Mouse (Mus musculus) gastrocnemius, postnatal 14 days (tissue): ENCODE data around the gene Gzmc. TPM values are rescaled to one million over a fixed set of nuclear protein-coding genes. Genes with fewer than 3 reads are reported as not detected.
"Not testable (repeated sequence)": the region's sequence is repeated elsewhere in the genome, so short reads cannot be mapped to it uniquely, and the experiment has no call there.

Experiments
- DNase-seq: peaks from one replicate; pipeline ENCODE4 v3.0.0; 2021; ENCODE audit warnings: mixed read lengths
- intact Hi-C: fragments of 180-260 bp; cut with DNase I; formaldehyde crosslinking; loops from one replicate; pipeline ENCODE4 v1.15.1; 2025; ENCODE audit warnings: low total_unique reads
- long read RNA-seq, 2 experiments: library from polyadenylated mRNA; stranded (forward); transcript quantifications; one replicate each; pipeline ENCODE4 v2.0.0; 2021
- total RNA-seq, 2 experiments: library from RNA; stranded (reverse); gene quantifications; 2 replicates each; pipeline ENCODE4 v1.2.3; 2021

The Gzmc gene
- total RNA-seq: not detected
- long read RNA-seq, experiment 1: 0 reads
- long read RNA-seq, experiment 2: 0 reads

DNA sequence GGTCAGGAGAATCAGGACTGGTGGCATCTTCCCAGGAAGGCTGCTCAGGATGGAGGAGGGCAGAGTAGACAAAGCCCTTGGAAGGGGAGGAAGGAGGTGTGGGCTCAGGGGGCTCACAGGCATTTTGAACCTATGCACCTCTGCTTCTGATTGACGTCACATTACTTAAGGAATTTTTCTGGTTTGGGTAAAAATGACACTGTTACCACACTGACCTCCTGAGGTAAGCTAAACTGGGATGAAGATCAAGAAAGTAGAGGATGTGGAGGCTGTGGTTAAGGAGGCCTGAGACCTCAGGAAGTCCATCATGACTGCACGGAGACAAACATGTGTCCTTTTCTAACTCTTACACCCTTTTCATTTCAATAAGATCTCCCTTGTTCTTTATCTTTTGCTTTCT lies at the start of gene Gzmc:
Gene Gzmc (minus strand): TSS at position 101 of the 400 bp plus-strand sequence.
- no peak for DNase-seq
- intact Hi-C loops: no loop called here

DNA sequence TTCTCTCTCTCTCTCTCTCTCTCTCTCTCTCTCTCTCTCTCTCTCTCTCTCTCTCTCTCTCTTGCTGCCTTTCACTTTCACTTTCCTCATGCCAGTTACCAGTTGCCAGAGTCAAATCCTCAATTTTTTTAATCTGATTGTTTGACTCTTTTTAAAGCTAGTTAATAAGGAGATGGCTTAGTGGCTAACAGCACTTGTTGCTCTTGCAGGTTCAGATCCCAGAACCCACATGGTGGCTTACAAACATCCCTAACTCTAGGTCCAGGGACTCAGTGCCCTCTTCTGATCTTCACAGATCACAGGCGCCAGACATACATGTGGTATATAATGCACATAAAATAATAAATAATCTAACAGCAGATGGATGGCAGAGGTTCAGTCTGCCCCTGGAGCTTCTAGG lies 49.4 kb upstream of the Gzmc start:
- intact Hi-C loops: no loop called here
- DNase-seq: no peak

DNA sequence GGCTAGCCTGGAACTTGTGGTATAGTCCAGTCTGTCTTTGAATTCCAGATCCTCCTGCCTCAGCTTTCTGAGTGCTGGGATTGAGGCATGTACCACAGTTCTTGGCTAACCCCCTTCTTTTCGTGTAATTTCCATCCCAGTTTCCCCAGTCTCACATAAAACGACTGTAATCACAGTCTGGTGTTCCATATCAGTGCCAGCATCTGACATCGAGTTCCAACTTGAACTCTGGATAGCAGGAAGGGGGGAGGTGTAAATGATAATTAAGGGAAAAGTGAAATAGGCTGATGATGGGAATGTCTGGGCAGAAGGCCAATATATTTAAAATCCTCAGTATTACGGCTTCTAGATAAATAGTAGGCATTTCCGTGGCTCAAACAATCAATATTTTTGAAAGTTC lies 46.6 kb upstream of the Gzmc start:
- intact Hi-C loops: no loop called here
- DNase-seq: no peak

DNA sequence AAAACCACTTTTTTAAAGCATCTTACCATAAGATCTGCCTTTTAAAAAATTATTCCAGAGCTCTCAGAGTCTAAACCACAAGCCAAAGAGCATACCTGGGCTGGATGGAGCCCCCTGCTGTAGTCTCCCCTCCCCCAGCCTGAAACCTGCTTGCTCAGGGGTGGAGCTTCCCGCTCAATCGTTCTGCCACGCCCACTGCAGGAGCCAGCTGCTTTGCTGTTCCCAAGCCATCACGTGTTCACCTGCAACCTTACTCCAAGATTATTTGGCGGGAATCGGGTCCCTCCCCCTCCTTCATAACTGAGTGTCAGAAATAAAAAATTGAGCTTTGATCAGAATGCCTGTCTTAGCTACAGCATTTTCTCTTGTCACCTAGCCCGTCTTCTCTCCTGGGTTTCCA lies 44.2 kb upstream of the Gzmc start:
- DNase-seq, intact Hi-C loops: not testable (repeated sequence)

DNA sequence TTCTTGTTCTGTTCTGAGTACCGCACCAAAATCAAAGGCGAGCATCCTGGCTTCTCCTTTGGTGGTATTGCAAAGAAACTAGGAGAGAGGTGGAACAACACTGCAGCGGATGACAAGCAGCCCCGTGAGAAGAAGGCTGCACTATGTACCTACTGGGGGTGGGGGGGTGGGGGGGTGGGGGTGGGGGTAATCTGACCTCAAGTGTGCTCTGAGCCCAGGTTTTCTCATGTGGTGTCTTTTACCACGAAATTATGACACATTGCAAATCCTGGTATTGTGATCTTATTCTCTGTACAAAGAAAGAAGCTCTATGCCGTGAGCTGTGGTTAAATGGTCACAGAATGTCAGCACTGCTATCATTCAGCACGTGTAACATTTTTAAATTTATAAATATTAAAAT lies 41.6 kb upstream of the Gzmc start:
- intact Hi-C loops, DNase-seq: not testable (repeated sequence)

DNA sequence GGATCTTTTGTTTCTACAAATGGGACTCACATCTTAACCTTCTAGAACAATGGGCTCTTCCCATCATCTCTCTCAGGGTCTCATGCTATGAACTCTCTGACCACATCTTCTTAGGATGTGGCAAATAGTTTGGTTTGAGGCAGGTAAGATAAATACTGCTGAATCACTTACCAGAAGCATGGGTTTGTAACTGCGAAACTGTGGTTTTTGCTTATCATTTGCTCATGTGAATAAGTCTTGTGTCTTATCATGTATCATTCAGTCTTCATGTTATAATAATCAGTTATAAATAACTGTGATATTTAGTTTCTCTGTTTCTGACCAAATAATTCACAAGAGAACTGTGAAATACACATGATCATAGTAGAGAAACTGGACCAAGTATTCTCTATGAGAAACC lies 31.7 kb upstream of the Gzmc start:
- intact Hi-C loops: no loop called here
- no peak for DNase-seq

DNA sequence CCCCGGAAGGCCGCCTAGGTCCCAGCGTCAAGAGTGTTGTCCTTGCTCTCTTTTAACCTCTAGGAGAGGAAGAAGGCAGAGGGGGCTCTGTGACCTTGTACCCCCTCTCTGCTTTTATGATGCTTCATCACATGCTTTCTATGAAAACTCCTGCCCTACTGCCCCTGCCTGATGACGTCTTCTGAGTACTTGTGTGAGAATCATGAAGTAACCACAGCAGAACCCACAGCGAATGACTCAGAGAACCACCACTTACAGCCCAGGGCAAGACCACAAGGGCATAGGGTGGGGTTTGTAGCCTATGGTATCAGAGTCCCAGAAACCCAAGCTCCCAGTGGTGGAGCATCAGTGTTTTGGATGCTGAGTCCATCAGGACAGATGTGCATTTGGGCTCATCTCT lies 27.7 kb upstream of the Gzmc start, which contains the start of gene Gzmb:
Gene Gzmb (minus strand): TSS at position 108 of the 400 bp plus-strand sequence.
- intact Hi-C loops: no loop called here
- DNase-seq: no peak

DNA sequence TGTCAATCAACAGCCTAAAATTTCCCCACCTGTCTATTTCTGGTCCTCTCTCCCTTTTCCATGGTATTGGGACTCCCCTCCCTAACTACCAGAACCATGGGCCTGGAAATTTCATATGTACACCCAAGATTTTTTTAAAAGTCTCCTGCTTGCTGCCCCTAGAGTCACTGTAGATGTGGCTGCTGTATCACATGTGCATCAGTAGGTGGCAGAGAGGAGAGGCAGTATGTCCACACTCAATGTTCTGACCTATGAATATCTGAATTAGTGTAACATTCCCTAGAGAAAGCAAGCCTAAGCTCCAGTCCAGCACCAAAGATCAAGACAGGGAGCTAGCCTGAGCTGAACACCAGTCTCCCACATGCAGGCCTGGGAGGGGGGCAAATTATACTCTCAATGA lies 6.0 kb upstream of the Gzmc start:
- intact Hi-C loops: no loop called here
- no peak for DNase-seq

DNA sequence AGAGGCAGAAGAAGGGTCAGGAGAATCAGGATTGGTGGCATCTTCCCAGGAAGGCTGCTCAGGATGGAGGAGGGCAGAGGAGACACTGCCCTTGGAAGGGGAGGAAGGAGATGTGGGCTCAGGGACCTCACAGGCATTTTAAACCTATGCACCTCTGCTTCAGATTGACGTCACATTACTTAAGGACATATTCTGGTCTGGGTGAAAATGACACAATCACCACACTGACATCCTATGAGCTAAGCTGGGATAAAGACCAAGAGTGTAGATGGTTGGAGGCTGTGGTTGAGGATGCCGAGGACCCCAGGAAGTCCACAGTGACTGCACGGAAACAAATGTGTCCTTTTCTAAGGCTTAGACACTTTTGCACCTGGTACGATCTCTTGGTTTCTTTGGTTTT lies 23.1 kb downstream of the Gzmc start, which contains the start of gene Gzmf:
Gene Gzmf (minus strand): TSS at position 101 of the 400 bp plus-strand sequence.
- no peak for DNase-seq
- intact Hi-C loops: no loop called here

DNA sequence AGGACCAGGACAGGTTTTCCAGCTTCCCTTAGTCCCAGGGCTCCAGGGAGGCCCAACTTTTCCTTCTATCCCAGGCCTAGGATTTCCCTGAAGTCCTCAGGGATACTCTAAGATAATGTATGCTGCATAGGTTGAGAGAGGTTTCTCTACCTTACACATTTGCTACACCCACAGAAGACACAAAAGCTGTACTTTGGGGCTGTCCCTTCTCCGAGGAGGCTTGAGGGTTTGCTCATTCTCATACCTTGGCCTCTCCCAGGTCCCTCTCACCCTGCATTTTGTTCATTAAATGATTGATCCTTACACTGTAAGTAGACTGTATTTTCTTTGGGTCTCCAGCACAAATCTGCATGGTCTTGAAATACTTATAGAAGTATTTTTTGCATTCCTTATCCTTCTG lies 28.8 kb downstream of the Gzmc start:
- DNase-seq: no peak
- intact Hi-C loops: loop anchor here (10.0 kb wide), 1 partner anchor 99 kb away; no protein-coding TSS in a partner anchor

DNA sequence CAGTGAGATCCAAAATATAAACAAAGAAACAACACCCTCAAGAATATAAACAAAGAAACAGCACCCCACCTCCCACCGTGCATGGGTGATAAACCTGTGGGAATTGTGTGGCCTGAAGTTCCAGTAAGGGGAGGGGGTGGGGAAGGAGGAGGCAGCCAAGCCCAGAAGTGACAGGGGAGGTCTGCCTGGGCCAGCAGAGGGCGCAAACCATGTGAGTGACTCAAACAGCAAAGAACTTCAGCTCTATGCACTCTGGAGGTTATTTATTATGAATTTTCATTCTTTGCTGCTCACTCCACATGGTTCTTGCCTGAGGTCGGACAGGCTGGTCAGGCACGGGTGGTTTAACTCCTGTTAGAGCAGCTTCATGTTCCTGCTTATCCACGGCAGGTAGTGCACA lies 29.4 kb downstream of the Gzmc start:
- intact Hi-C loops: loop anchor here (10.0 kb wide), 1 partner anchor 100 kb away; no protein-coding TSS in a partner anchor
- not testable (repeated sequence) for DNase-seq

DNA sequence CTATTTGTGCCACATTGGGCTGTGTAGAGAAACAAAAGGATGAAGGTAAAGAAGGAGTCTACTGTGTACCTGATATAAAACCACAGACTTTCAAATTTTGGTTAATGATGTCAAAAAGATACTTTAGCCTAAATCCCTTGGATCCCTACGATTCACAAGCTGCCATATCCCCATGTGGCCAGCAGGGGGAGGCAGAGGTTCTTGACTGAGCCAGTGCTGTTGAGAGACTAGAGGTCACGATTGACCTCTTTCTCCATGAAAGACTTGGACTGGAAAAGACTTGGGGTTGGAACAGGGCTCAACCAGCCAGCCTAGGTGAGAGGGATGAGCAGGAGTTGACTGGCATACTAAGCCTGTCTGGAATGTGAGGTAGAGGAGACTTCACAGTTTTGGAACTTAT lies 30.5 kb downstream of the Gzmc start:
- peak; percentile 55 for DNase-seq
- intact Hi-C loops: loop anchor here (10.0 kb wide), 1 partner anchor 101 kb away; no protein-coding TSS in a partner anchor

DNA sequence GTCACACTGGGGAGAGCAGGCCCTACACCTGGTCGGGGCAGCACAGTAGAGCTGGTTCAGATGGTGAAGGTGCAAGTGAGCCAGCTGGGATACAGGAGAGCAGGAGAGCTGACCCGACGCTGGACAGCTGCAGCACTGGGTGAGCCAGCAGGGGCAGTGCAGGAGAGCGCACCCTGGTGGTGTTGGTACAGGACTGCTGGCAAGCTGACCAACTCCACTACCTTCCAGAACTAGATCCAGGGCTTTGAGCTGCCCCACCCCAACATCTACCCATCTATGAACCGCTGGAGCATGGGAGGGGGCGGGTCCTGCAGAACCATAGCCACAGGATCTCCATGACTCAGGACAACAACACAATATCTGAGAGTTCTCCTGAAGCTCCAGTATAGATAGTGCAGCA lies 47.5 kb downstream of the Gzmc start:
- DNase-seq: no peak
- intact Hi-C loops: no loop called here

DNA sequence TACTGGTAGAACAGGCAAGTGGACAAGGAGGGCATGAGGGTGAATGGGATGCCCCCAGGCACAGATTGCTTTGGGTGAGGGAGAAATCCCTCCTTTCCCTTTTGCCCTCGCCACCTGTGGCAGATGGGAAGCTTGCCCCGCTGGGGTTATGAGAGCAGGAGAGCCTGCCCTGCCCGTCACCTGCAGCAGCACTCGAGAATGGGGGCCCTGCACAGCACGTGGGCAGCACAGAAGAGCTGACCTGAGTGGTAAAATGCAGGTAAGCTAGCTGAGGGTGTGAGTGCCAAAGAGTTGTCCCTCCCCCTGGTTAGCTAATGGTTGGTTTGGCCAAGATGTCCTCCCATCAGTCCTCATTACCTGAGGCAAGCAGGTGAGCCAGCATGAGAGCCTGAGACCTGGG lies 47.9 kb downstream of the Gzmc start:
- intact Hi-C loops: no loop called here
- no peak for DNase-seq

Other genes starting within 250 kb of the Gzmc start
- not detected for gene Mcpt1, start 216.7 kb downstream of the Gzmc start, total RNA-seq
- gene Mcpt9, start 204.2 kb downstream of the Gzmc start, total RNA-seq: not detected
- gene Mcpt2, start 192.6 kb downstream of the Gzmc start, total RNA-seq: not detected
- gene Mcpt4, start 172.3 kb downstream of the Gzmc start, total RNA-seq: 1 to 10 TPM; 4.4 to 7.0 TPM
- not detected for gene Mcpt8, start 149.4 kb downstream of the Gzmc start, total RNA-seq
- not detected for gene Ctsg, start 132.1 kb downstream of the Gzmc start, total RNA-seq
- gene Gzme, start 114.0 kb downstream of the Gzmc start, total RNA-seq: not detected
- gene Gzmd, start 102.0 kb downstream of the Gzmc start, total RNA-seq: not detected
- not detected for gene Gzmg, start 75.1 kb downstream of the Gzmc start, total RNA-seq
- gene Gzmn, start 60.1 kb downstream of the Gzmc start, total RNA-seq: not detected
- not detected for gene Gzmf, start 23.2 kb downstream of the Gzmc start, total RNA-seq
- gene Gzmb, start 27.6 kb upstream of the Gzmc start, total RNA-seq: not detected
- gene Atp12a, start 130.4 kb upstream of the Gzmc start, total RNA-seq: not detected
- gene Rnf17, start 167.9 kb upstream of the Gzmc start, total RNA-seq: not detected